Mouse (Mus musculus) CD4-positive, CD25-positive, alpha-beta regulatory T cell, adult 2 months (primary cell): ENCODE data around the gene Tars2.

Source experiments
- DNase-seq: peaks from one replicate; pipeline ENCODE4 v3.0.0-alpha.2; 2012; ENCODE audit warnings: low read depth, low spot score

Tars2 gene

DNA sequence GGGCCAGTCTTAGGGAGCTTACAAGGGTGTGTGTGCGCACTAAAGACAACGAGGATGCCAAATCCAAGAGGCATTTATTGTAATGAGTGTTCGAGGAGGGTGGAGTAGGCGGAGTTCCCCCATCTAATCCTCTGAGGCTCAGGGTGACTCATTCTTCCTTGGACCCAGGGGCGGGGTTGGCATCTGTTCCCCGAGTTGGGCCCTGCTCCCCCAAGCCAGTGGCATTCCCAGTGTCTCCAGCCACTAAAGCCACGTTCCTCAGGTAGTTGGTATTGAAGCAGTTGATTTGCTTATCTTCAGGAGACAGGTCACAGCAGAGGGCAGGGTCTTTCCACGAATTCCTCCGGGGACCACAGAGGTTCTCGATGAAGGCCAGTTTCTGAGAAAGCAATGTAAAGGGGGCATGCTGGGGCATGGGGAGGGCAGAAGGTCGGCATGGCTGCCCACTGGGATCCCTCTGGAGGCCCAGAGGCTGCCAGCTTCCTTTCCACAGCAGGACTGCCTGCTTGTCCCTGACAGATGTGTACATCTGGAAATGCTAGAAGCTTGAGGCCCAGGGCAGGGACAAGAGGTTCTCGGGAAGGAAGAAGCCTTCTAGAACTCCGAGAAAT lies 25.8 kb downstream of the Tars2 start:
- no peak for DNase-seq

DNA sequence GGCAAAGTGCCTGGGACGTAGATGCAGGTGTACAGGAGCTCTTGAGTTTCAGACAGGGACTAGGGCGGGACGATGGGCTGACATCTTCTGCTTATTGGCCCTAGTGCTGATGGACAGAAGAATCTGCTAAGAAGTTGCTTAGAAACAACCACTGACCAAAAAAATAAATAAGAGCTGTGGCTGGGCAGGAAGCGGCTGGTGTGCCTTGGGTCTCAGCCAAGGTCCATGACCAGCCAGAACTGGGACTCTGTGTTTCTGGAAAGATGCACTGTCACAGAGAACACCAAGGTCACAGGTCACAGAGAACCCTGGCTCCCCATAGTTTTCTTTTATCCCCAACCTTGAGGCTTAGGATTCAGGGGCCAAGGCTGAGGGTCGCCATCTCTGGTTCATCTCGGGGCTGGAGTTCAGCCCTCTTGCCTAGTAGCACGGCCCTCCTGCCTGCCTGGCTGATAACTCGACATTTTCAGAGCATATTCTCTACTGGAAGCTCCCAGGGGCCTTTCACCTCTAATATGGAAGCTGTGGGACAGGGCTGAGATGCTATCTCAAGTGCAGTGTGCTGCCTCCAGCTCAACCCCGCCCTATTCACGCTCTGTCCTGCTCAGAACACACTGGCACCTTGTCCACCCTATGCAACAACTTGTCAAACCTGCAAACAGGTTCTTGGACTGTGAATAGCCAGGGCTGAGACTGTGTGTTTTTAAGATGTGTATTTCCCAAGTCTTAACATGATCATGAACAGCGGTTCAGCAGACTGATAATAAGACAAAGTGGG lies 27.1 kb downstream of the Tars2 start:
- no peak for DNase-seq

DNA sequence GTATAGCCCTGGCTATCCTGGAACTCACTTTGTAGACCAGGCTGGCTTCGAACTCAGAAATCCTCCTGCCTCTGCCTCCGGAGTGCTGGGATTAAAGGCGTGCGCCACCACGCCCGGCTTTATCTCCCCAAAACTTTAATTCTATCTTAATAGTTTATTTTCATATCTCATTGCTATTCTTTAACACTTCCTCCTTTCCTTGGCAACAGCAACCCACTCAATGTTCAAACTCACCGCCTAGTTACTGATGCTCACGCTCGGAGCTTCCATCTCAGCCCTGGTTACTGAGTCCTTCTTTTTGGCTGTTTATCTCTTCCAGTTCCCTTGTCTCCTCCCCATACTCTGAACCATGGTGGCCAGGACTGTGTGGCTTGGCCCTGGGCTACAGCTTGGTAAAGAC lies 27.7 kb downstream of the Tars2 start:
- DNase-seq, result no peak

DNA sequence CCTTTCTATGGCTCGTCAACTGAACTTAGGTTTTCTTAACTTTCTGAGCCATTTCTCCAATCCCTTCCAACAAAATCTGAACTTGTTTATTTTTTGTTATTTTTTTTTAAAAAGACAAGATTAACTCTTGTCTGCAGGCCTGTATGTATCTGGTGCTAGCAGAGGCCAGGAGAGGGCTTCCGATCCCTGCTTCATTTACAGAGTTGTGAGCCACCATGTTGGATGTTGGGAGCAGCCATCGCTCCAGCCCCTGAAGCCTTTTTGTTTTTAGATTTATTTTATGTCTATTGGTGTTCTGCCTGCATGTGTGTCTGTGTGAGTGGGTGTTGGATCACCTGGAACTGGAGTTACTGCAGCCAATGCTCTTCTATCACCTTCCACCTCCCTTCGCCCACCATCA lies 28.2 kb downstream of the Tars2 start:
- DNase-seq, result no peak

DNA sequence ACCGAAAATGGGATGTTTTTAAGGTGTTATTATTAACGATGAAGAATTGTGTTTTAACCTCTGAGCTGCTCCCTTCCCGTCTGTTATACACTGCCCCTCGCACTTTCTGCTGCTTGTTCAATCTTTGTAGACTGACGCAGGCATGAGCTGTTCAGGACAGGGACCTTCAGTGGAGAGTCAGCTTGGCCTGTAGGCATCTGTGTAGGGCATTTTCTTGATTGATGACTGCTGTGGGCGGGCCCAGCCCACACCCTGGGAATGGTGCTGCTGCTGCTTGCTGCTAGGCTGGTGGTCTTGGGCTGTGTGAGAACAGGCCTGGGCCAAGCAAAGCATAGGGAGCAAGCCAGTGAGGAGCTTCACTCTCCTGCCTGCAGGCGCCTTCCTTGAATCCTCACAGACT lies 29.6 kb downstream of the Tars2 start:
- no peak for DNase-seq

DNA sequence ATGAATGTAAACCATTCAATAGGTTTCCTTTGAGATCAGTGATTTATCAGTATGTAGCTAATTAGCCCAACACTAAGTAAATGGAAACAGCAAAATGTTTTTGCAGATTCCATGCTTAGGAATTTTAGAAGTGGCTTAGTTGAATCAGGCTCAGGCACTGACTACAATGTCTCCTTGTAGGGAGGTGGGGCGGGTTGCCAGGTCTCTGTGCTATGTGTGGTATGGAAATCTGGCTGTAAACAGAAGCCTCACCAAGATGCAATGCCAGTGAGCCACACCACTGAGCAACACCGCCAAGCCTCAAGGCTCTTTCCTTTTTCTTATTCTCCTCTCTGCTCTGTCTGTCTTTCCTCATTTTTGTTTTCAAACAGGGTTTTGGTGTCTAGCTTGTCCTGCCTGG lies 31.1 kb downstream of the Tars2 start:
- DNase-seq, result no peak

DNA sequence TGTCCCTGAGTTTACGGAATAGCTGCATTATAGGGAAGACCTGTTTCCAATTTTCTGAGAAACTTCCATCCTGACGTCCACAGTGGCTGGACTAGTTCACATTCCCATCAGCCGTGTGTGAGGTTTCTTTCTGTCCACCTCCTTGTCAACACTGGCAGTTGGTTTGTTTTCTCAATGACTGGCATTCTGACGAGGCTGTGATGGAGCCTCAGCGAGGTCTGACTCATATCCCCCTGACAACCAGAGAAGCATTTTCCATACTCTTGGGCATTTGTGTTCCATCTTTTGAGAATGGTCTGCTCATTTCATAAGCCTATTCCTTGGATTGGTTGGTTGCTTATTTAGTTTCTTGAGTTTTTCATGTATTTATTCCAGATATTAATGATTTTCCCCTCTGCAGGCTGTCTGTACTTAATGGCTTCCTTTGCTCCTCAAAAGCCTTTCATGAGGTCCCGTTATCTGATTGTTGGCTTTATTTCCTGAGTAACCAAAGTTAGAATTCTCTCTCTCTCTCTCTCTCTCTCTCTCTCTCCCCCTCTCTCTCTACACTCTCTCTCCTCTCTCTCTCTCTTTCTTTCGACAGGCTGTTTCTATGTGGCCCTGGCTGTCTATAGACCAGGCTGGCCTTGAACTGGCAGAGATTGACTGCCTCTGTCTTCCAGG lies 33.2 kb downstream of the Tars2 start:
- no peak for DNase-seq

DNA sequence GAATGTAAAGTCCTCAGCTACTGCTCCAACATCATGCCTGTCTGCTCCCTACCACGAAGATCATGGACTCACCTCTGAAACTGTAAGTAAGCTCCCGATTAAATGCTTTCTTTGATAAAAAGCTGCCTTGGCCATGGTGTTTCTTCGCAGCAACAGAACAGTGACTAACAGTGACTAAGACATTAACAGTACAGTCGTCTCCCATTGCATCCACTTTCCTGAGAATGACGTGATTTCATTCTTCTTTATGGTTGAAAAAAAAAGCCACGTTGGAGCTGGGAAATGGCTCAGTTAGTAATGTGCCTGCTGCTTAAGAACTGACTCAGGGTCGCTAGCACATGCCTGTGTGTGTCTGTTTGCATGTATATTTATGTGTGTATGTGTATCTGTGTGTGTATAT lies 34.1 kb downstream of the Tars2 start:
- no peak for DNase-seq

DNA sequence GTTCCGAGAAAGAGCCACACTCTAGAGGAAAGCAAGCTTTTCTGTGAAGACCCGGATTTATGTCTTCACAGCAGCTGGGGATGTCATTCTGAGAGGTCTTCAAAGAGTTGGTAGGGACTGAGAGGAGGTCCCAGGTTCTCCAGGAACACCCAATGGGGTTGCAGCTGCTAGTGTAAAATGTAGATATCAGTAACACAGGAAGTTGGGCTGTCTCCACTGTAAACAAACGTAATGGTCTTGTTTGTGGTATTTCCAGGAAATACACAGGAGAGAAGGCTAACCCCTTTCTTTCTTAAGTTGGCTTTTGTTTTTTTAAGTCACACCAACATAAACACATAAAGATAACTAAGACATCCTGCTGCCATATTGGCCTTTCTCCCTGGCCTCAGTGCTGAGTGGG lies 37.6 kb downstream of the Tars2 start:
- DNase-seq, result peak; percentile 74

DNA sequence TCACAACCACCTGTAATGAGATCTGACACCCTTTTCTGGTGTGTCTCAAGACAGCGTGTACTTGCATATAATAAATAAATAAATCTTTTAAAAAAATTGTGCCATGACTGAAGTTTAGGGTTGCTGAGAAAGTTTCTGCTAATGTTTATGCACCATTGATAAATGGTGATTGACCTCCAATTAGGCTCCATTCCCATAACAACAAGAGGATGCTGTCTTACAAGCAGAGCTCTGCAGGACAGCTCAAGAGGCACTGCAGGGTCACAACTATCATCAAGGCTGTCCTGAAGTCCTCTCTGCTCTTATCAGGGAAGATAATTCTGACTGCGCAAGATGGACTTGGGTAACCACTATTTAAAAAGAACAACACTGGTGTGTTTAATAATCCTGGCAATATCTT lies 41.9 kb downstream of the Tars2 start:
- no peak for DNase-seq

DNA sequence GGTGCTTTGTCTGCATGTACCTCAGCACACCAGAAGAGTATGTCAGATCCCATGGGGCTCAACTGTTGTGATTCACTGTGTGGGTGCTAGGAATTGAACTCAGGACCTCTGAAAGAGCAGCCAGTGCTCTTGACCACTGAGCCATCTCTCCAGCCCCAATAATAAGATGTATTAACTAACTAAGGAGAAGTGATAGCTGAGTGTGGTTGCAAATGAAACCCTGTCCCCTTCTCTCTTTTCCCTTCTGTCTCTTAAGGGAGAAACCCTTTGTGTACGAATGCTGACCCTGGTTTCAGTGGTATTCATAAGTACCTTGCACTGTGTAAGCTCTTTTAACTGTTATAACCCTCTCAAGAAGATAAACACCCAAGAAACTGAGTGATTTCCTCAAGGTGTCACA lies 43.9 kb downstream of the Tars2 start:
- DNase-seq, result no peak

DNA sequence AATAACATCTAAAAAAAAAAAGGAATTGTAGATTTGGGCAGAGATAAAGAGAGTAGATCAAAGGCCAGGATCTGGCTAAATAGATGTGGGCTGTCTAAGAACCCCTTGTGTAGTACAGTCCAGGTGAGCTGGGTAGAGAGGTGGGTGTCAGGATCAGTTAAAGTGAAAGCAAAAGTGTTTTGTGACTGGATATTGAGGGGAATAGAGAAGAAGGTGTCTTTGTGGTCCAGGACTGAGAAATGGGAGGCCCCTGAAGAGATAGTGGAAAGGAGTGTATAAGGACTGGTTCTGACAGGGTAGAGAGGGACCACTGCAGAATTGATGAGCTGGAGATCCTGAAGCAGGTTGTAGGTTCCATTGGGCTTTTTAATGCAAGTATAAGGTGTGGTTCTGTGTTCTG lies 50.0 kb downstream of the Tars2 start:
- peak; percentile 40 for DNase-seq

DNA sequence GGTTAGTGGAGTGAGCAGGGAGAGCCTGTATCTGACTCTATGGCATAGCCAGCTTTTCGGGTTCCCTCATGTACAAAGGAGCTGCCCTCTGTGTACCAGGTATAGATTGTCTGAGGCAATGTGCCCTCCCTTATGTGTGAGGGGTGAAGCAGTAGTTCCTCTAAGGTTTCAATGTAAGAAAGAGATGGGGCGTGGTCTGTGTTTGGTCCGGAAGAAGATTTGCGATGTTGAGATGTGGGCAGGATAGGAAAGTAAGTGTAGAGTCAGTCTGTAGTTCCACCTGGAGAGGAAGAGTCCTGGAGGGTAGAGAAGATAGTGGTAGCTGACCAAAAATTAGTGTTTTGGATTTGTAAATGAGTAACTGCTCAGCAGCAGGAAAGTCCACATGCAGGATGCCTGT lies 51.0 kb downstream of the Tars2 start:
- peak; percentile 62 for DNase-seq

DNA sequence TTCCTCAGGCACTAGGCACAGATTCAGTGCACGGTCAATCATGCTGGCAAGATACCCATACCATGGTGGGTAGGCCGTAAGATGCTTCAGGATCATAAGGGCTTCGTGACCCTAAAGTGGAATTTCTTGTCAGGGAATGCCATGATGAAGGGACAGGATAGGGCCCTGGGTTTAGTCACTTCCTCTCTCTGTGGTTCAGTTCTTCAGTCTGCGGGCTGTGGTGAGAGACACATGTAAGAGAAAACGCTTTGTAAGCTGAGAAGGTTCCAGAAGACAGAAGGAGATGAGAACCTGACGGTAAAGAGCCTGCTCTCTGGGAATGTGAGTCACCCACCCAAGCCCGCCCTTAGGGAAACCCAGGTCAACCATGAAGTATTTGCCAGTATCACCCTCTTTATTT lies 52.5 kb downstream of the Tars2 start:
- DNase-seq, result peak; percentile 72

DNA sequence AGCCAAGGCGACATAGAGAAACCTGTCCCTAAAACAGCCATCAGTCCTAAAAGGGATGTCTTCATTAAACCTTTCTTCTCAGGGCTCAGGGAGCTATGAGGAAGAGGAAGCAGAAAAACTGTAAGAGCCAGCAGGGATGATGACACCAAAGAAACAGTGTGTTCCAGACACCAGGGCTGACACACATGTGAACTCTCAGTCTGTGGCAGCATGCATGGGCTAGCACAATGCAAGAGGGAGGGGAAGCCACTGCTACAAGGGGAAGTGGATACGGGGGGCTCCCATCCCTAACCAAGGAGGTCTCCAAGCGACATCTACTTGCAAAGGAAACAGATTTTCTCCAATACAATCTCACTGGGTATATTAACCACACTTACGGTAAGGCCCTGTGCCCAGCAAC lies 53.7 kb downstream of the Tars2 start:
- DNase-seq, result no peak

DNA sequence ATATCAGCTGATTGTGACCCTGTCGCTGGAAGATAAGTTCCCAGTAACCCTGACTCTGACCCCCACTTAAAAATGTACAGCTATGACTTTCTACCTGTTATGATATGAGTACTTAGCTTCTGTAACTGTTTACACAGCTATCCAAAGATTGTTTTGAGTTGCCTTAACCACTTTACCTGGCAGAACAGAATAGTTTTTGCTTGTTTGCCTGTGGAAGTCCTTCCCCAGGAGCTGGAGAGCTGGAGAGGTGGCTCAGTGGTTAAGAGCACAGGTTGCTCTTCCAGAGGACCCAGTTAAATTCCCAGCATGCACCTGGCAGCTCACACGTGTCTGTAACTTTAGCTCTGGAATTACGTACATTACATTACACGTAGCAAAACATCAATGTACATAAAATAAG lies 55.4 kb downstream of the Tars2 start:
- no peak for DNase-seq

DNA sequence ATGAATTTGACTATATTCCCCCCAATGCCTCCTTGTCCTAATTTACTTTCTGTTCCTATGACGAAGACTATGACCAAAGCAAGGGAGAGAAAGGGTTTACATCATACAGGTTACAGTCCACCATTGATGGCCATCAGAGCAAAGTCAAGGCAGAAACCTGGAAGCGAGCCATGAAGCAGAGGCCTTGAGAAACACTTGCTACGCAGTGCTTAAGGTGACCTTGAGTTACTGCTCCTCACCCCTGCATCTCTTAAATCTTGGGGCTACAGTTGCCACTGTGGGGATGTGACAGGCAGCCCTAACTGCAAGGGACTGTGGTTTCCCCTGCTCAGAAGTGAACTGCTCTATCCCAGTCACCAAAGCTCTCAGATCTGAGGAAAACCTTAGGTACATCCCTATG lies 56.7 kb downstream of the Tars2 start:
- DNase-seq, result no peak

DNA sequence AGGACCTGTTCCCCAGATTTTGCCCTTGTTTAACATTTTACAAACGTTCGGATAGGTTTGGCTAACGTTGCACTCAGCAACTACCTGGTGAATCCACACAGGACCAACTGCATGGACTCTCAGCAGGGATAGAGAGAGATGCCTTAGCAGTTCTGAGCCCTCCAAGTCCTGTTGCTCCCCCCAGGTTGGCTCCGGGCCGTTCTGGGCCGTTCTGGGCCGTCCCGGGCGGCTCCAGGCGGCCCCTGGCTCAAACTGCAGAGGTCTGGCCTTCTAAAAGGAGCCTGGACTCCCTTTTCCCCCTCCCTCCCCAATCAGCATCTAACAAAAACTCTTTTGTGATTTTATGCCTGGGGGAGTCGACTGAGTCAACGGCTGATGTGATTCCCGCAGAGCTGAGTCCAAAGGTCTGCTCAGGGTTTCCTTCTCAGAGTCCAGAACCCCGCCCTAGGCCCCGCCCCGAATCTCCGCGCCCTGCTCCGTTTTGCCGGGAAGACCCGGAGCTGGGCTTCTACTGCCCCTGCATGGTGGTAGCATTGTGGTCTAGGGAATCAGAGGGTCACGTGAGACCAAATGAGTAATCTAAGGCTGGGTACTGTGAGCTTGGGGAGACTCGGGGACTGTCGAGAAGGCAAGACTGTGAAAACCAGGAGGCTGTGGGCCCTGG lies 58.0 kb downstream of the Tars2 start:
- DNase-seq, result no peak

DNA sequence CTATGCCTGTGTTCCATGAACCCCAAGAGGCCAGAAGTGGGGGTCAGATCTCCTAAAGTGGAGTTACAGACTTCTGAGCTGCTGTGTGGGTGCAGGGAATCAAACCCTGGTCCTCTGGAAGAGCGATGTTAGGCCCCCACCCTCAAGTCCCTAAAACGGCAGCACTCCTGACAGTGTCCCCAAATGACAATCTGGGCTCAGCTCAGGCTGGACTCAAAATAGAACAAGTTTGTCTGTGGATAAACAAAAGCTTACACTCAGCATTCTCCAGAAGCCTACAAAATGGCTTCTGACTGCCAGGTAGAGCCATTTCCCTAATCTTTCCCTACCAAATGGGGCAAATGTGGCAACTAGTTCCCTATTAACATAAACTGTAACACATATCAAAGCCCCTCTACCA lies 58.9 kb downstream of the Tars2 start:
- DNase-seq, result no peak

DNA sequence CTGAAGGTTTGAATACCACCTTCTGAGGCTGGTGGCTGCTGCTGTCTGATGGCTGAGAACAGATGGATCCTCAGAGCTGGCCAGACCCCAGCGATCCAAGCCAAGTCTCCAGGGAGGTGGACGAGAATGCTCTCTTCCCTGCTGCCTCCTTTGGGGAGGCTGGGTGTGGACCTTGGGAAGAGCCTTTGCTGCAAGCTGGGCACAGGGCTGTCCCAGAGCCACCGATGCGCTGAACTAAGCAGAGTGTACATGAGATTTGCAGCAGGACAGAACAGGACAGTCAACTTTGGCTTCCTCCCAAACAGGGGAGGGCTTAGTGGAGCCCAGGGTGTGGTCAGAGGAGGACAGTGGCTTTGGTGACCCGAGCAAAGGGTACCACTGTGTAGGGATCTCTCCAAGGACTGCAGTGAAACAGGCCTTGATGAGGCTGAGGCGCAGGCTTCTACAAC lies 59.7 kb downstream of the Tars2 start:
- DNase-seq, result no peak

DNA sequence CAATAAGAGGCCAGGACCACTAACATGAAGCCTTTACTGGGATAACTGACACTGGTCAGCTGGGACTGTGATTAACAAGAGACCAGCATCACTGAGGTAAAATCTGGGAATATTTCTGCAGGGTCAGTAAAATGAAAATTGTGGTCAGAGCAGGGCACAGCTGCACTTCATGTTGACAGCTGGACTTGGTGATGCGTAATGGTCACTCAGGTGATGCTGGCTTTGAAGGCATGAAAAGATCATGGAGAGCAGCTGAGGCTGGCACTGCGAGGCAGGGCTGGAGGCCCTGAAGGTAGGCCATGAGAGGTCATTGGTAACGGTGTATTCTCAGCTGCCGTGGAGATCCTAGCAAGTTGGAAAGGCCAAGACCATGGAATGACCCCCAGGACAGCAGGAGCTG lies 61.7 kb downstream of the Tars2 start:
- DNase-seq, result no peak

DNA sequence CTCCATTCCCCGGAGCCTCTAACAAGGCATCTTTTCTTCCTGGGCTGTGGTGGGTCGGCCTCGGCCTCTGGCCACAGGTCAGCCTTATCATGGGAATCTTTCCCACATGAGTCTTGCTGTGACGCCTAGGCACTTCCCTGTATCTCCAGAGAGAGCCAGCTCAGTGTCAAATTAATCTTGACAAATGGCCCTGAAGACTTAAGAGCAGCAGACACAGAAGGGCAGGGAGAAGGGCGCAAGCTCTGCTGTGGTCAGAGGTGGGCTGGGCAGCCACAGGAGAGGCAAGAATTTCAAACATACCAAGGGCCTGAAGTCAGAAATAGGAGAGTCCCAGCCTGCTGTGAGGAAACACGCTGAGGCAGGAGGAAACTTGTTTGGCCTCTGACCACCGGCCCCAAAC lies 63.6 kb downstream of the Tars2 start:
- DNase-seq, result no peak

DNA sequence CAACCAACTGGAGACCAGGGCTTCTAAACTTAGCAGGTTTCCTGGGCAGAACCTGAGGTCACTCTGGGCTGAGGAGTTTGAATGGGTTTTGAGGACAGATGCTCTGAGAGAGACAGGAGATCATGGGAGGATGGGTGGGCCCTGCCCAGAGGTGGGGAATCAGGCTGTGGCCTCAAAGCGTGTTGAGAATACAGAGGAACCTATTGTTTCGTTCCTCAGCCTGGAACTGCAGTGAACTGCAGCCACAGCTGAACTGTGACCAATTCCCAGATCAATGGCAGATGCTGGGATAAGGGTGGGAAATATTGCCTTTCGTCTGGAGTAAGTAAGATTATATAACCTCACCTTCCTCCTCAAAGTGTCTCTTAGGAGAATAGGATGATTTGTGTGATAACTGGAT lies 64.2 kb downstream of the Tars2 start:
- no peak for DNase-seq
